Comparison of ENCODE assay signal across 8 mouse cellular contexts in genomic region chr16:31507794-31508526, GRCm38 (mm10).
DNase-seq lines count a peak whose midpoint lies in the region; ATAC-seq and TF ChIP-seq lines count a peak whose summit lies in the region.

No protein-coding gene starts in this region.

- H3K27ac ChIP-seq in heart, embryonic 13.5 days (replicated peaks), result peak overlapping the region; percentile 85; the same call in 1 of the 2 replicates
- 0 out of 2 replicates have a peak overlapping the region, but pooled peaks have one; percentile 77 for H3K27ac ChIP-seq in forebrain, embryonic 13.5 days
- no peak overlapping the region for H3K27ac ChIP-seq in liver, embryonic 15.5 days (replicated peaks)
- H3K27ac ChIP-seq in spleen, adult 2 months (ENCODE audit: insufficient read depth, low read length), result no peak overlapping the region

- peak; percentile 38; the same call in 1 of the 2 replicates for ATAC-seq in heart, embryonic 13.5 days (ENCODE audit: extremely low read depth, insufficient number of reproducible peaks, low FRiP score, low TSS enrichment)
- ATAC-seq in forebrain, embryonic 13.5 days, result peak; percentile 31; the same call in 1 of the 2 replicates
- ATAC-seq in liver, embryonic 15.5 days (ENCODE audit: insufficient read depth), result peak; percentile 64

- TF ChIP-seq CTCF in spleen, adult 2 months (IDR thresholded peaks at IDR 0.05; ENCODE audit: extremely low read depth, insufficient read depth, insufficient read length, insufficient replicate concordance), result no peak

- no peaks in the 10 kb centered on the region for H3K36me3 ChIP-seq in heart, embryonic 13.5 days
- no peaks in the 10 kb centered on the region for H3K36me3 ChIP-seq in forebrain, embryonic 13.5 days (ENCODE audit: poor library complexity, severe bottlenecking)
- H3K36me3 ChIP-seq in liver, embryonic 15.5 days (replicated peaks), result no peaks in the 10 kb centered on the region
- H3K36me3 ChIP-seq in spleen, adult 2 months (ENCODE audit: control insufficient read depth, insufficient read depth, low read length), result no peaks in the 10 kb centered on the region

- TF ChIP-seq POLR2A in spleen, adult 2 months (IDR thresholded peaks at IDR 0.05; ENCODE audit: low read depth, low read length), result no peak

- H3K4me1 ChIP-seq in heart, embryonic 13.5 days, result peaks cover 42% of the 10 kb centered on the region
- H3K4me1 ChIP-seq in forebrain, embryonic 13.5 days, result peaks cover 31% of the 10 kb centered on the region
- peaks cover 33% of the 10 kb centered on the region for H3K4me1 ChIP-seq in liver, embryonic 15.5 days (replicated peaks)
- H3K4me1 ChIP-seq in spleen, adult 2 months (ENCODE audit: control insufficient read depth, insufficient read depth, insufficient read length), result peaks cover 8% of the 10 kb centered on the region

- H3K4me2 ChIP-seq in heart, embryonic 13.5 days, result peak overlapping the region; percentile 66
- no peak overlapping the region for H3K4me2 ChIP-seq in forebrain, embryonic 13.5 days
- peak overlapping the region; percentile 48 for H3K4me2 ChIP-seq in liver, embryonic 15.5 days

- no peaks in the 10 kb centered on the region for H3K27me3 ChIP-seq in heart, embryonic 13.5 days (replicated peaks)
- no peaks in the 10 kb centered on the region for H3K27me3 ChIP-seq in forebrain, embryonic 13.5 days
- peaks cover 3% of the 10 kb centered on the region; the same call in 1 of the 2 replicates for H3K27me3 ChIP-seq in liver, embryonic 15.5 days
- no peaks in the 10 kb centered on the region for H3K27me3 ChIP-seq in spleen, adult 2 months (ENCODE audit: control insufficient read depth, insufficient read depth, low read length)

- H3K9ac ChIP-seq in heart, embryonic 13.5 days, result no peak overlapping the region; the same call in 1 of the 2 replicates
- no peak overlapping the region for H3K9ac ChIP-seq in forebrain, embryonic 13.5 days
- no peak overlapping the region for H3K9ac ChIP-seq in liver, embryonic 15.5 days

- 35% methylated on average over 14 of the region's 14 CpGs for WGBS in heart, embryonic 13.5 days
- 31% methylated on average over 14 of the region's 14 CpGs for WGBS in forebrain, embryonic 13.5 days
- WGBS in liver, embryonic 15.5 days (ENCODE audit: insufficient replicate concordance), result 28% methylated on average over 14 of the region's 14 CpGs
- 58% methylated on average over 14 of the region's 14 CpGs for WGBS in spleen, adult 2 months

- no peak for DNase-seq in heart, postnatal 4 days
- peak; percentile 84 for DNase-seq in MN1 (ENCODE audit: low spot score)
- DNase-seq in spleen, adult 2 months (ENCODE audit: low read depth in 1 of 2, low spot score in 2 of 2), result peak; percentile 18 to 41
- no peak for DNase-seq in left cerebral cortex, adult 8-10 months (ENCODE audit: low spot score in 2 of 2)
- DNase-seq in layer of hippocampus, adult 9-10 months (ENCODE audit: low spot score), result no peak

- H3K4me3 ChIP-seq in heart, embryonic 13.5 days, result no peak overlapping the region
- no peak overlapping the region for H3K4me3 ChIP-seq in forebrain, embryonic 13.5 days
- no peak overlapping the region for H3K4me3 ChIP-seq in liver, embryonic 15.5 days (replicated peaks)
- no peak overlapping the region for H3K4me3 ChIP-seq in spleen, adult 2 months (ENCODE audit: extremely low read depth, insufficient read depth, insufficient read length)

- H3K9me3 ChIP-seq in heart, embryonic 13.5 days, result no peaks in the 10 kb centered on the region
- H3K9me3 ChIP-seq in forebrain, embryonic 13.5 days (replicated peaks), result no peaks in the 10 kb centered on the region
- no peaks in the 10 kb centered on the region for H3K9me3 ChIP-seq in liver, embryonic 15.5 days (replicated peaks)

Comparison
In these comparisons a context has a peak if more than half of its experiments do, and no peak if none do; other contexts are left out.
1. H3K27ac ChIP-seq: peak in heart, embryonic 13.5 days (single experiment) and forebrain, embryonic 13.5 days (single experiment); none in liver, embryonic 15.5 days (single experiment) and spleen, adult 2 months (single experiment).
2. DNase-seq: peak in MN1 (single experiment) and spleen, adult 2 months (2 of 2); none in heart, postnatal 4 days (single experiment), left cerebral cortex, adult 8-10 months (0 of 2) and layer of hippocampus, adult 9-10 months (single experiment).
3. Peak in every context shown above with its lines, with median percentiles within 50 percentile points of each other: ATAC-seq.